Mouse (Mus musculus): Measurements from ENCODE around the gene Dido1.

DNA sequence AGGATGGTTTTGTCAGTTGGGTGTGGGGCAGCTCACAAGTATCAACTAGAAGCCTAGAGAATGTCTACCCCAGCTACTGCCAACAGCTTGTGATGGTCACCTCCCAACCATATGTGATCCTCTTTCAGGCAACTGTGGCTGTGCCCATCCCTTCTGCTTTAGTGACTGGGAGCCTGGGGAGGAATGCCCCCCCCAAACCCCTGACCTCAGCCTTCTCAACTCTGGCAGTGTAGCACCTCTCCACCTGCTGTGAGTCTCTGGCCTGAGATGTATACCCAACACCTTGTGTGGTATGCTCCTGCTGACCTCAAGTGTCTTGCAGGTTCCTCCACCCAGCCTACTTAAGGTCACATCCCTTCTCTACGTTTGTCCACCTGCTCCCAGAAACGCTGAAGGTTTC is 14.1 kb upstream of the Dido1 start:
- TF ChIP-seq CTCF (conservative IDR thresholded peaks at IDR 0.05; ENCODE audit: low read length): no peak
- no peak for TF ChIP-seq POU5F1 (IDR thresholded peaks at IDR 0.05; ENCODE audit: borderline replicate concordance, low read length)
